Mouse (Mus musculus) macrophage (primary cell): ENCODE results near the gene Camta1. TPM values are rescaled to one million over a fixed set of nuclear protein-coding genes. Genes with fewer than 3 reads are reported as not detected.

Experiments used
- H3K27ac ChIP-seq: fragments of 350-480 bp; formaldehyde crosslinking; 2 replicates; pipeline ENCODE4 v1.9.0; 2021
- H3K36me3 ChIP-seq: fragments of 350-480 bp; formaldehyde crosslinking; 2 replicates; pipeline ENCODE4 v1.9.0; 2021; ENCODE audit errors: inconsistent target
- H3K4me3 ChIP-seq: fragments of 350-480 bp; formaldehyde crosslinking; 2 replicates; pipeline ENCODE4 v1.9.0; 2021; ENCODE audit errors: inconsistent target
- H3K79me2 ChIP-seq: fragments of 350-480 bp; formaldehyde crosslinking; 2 replicates; pipeline ENCODE4 v1.9.0; 2021; ENCODE audit errors: inconsistent target
- WGBS: methylation state at CpG from one replicate; pipeline ENCODE4 v1.1.7; 2026; ENCODE audit warnings: inconsistent platforms; ENCODE audit not compliant: missing documents; 5-methylcytosine and 5-hydroxymethylcytosine counted together
- polyA plus RNA-seq: library from polyadenylated mRNA; stranded (reverse); fragments of 250-400 nt; gene quantifications from 3 replicates; pipeline ENCODE4 v1.2.4, GENCODE M21; 2018; ENCODE audit warnings: inconsistent platforms

The Camta1 gene
- polyA plus RNA-seq, 1 experiment from 2014 or later = 8.7 TPM

GRCm38 (mm10) chr4:151471886-151472285, 389.8 kb downstream of the Camta1 start:
- Histone ChIP-seq H3K79me2 (no peaks in the 10 kb centered on the region), H3K36me3 (no peaks in the 10 kb centered on the region), H3K27ac (no peak overlapping the region), H3K4me3 (no peak overlapping the region)
- 96% methylated on average over 4 of the region's 4 CpGs for WGBS

GRCm38 (mm10) chr4:151468381-151468780, 393.3 kb downstream of the Camta1 start:
- Histone ChIP-seq H3K27ac (no peak overlapping the region), H3K4me3 (no peak overlapping the region), H3K36me3 (no peaks in the 10 kb centered on the region), H3K79me2 (no peaks in the 10 kb centered on the region)
- WGBS = 82% methylated on average over 5 of the region's 5 CpGs

GRCm38 (mm10) chr4:151458686-151459085, 403.0 kb downstream of the Camta1 start:
- no peaks in the 10 kb centered on the region for H3K36me3 ChIP-seq
- no peak overlapping the region for H3K27ac ChIP-seq
- H3K79me2 ChIP-seq = no peaks in the 10 kb centered on the region
- H3K4me3 ChIP-seq = no peak overlapping the region
- 85% methylated on average over 11 of the region's 11 CpGs for WGBS

- H3K36me3 ChIP-seq = no peaks in the 10 kb centered on the region
- no peaks in the 10 kb centered on the region for H3K79me2 ChIP-seq
- 95% methylated on average over 3 of the region's 3 CpGs for WGBS
- no peak overlapping the region for H3K4me3 ChIP-seq
- H3K27ac ChIP-seq = no peak overlapping the region
Observed at GRCm38 (mm10) chr4:151454611-151455010, 407.1 kb downstream of the Camta1 start.

- no peak overlapping the region for H3K27ac ChIP-seq
- no peak overlapping the region for H3K4me3 ChIP-seq
- H3K36me3 ChIP-seq = no peaks in the 10 kb centered on the region
- WGBS = 71% methylated on average over 3 of the region's 3 CpGs
- H3K79me2 ChIP-seq = no peaks in the 10 kb centered on the region
Observed at GRCm38 (mm10) chr4:151454065-151454464, 407.6 kb downstream of the Camta1 start.

GRCm38 (mm10) chr4:151451885-151452284, 409.8 kb downstream of the Camta1 start:
- no peak overlapping the region for H3K4me3 ChIP-seq
- H3K36me3 ChIP-seq = no peaks in the 10 kb centered on the region
- H3K79me2 ChIP-seq = no peaks in the 10 kb centered on the region
- WGBS = 76% methylated on average over 5 of the region's 6 CpGs
- no peak overlapping the region for H3K27ac ChIP-seq

GRCm38 (mm10) chr4:151449981-151450380, 411.7 kb downstream of the Camta1 start:
- no peak overlapping the region for H3K4me3 ChIP-seq
- no peak overlapping the region for H3K27ac ChIP-seq
- H3K36me3 ChIP-seq = no peaks in the 10 kb centered on the region
- H3K79me2 ChIP-seq = no peaks in the 10 kb centered on the region
- WGBS = 51% methylated on average over 8 of the region's 8 CpGs

- H3K4me3 ChIP-seq = no peak overlapping the region
- H3K27ac ChIP-seq = no peak overlapping the region
- 97% methylated on average over 2 of the region's 2 CpGs for WGBS
- H3K36me3 ChIP-seq = no peaks in the 10 kb centered on the region
- no peaks in the 10 kb centered on the region for H3K79me2 ChIP-seq
Observed at GRCm38 (mm10) chr4:151448341-151448740, 413.3 kb downstream of the Camta1 start.

- Histone ChIP-seq H3K4me3 (no peak overlapping the region), H3K79me2 (no peaks in the 10 kb centered on the region), H3K27ac (no peak overlapping the region), H3K36me3 (no peaks in the 10 kb centered on the region)
- WGBS = 96% methylated on average over 4 of the region's 4 CpGs
Observed at GRCm38 (mm10) chr4:151444665-151445064, 417.0 kb downstream of the Camta1 start.

- WGBS = 79% methylated on average over 7 of the region's 7 CpGs
- no peaks in the 10 kb centered on the region for H3K79me2 ChIP-seq
- H3K36me3 ChIP-seq = no peaks in the 10 kb centered on the region
- H3K4me3 ChIP-seq = no peak overlapping the region
- no peak overlapping the region for H3K27ac ChIP-seq
Observed at GRCm38 (mm10) chr4:151438561-151438960, 423.1 kb downstream of the Camta1 start.

GRCm38 (mm10) chr4:151437859-151438258, 423.8 kb downstream of the Camta1 start:
- Histone ChIP-seq H3K4me3 (no peak overlapping the region), H3K36me3 (no peaks in the 10 kb centered on the region), H3K79me2 (no peaks in the 10 kb centered on the region), H3K27ac (no peak overlapping the region)
- WGBS = 79% methylated on average over 11 of the region's 11 CpGs

- Histone ChIP-seq H3K4me3 (no peak overlapping the region), H3K79me2 (no peaks in the 10 kb centered on the region), H3K36me3 (no peaks in the 10 kb centered on the region), H3K27ac (no peak overlapping the region)
- 91% methylated on average over 3 of the region's 3 CpGs for WGBS
Observed at GRCm38 (mm10) chr4:151425133-151425532, 436.5 kb downstream of the Camta1 start.

- Histone ChIP-seq H3K79me2 (no peaks in the 10 kb centered on the region), H3K27ac (no peak overlapping the region), H3K36me3 (no peaks in the 10 kb centered on the region), H3K4me3 (no peak overlapping the region)
- WGBS = 91% methylated on average over 4 of the region's 4 CpGs
Observed at GRCm38 (mm10) chr4:151422922-151423321, 438.8 kb downstream of the Camta1 start.

GRCm38 (mm10) chr4:151422361-151422760, 439.3 kb downstream of the Camta1 start:
- H3K79me2 ChIP-seq = no peaks in the 10 kb centered on the region
- H3K36me3 ChIP-seq = no peaks in the 10 kb centered on the region
- H3K4me3 ChIP-seq = no peak overlapping the region
- no peak overlapping the region for H3K27ac ChIP-seq
- 54% methylated on average over 8 of the region's 8 CpGs for WGBS

GRCm38 (mm10) chr4:151418344-151418875, 443.3 kb downstream of the Camta1 start:
- H3K36me3 ChIP-seq = no peaks in the 10 kb centered on the region
- no peak overlapping the region for H3K4me3 ChIP-seq
- no peaks in the 10 kb centered on the region for H3K79me2 ChIP-seq
- no peak overlapping the region for H3K27ac ChIP-seq
- WGBS = 92% methylated on average over 14 of the region's 14 CpGs

GRCm38 (mm10) chr4:151415812-151416211, 445.9 kb downstream of the Camta1 start:
- WGBS = 66% methylated on average over 4 of the region's 4 CpGs
- H3K79me2 ChIP-seq = no peaks in the 10 kb centered on the region

More at GRCm38 (mm10) chr4:151415812-151416211, 445.9 kb downstream of the Camta1 start:
- Histone ChIP-seq H3K27ac (no peak overlapping the region), H3K36me3 (no peaks in the 10 kb centered on the region), H3K4me3 (no peak overlapping the region)
